Mouse (Mus musculus) midbrain, embryonic 14.5 days (tissue): ENCODE data around the gene Rccd1. TPM values are rescaled to one million over a fixed set of nuclear protein-coding genes. Genes with fewer than 3 reads are reported as not detected.
A peak's percentile ranks its signal among the peaks of the same experiment; 100 is the strongest.
"Not testable (repeated sequence)": the region's sequence is repeated elsewhere in the genome, so short reads cannot be mapped to it uniquely, and the experiment has no call there.

Experiments used
- ATAC-seq: fragments of 200-750 bp; cut with Nextera tagmentation; 2 replicates; pipeline ENCODE4 v1.8.0; 2017; ENCODE audit warnings: moderate number of reproducible peaks, moderate library complexity; ENCODE audit not compliant: low FRiP score, low TSS enrichment
- DNase-seq: peaks from one replicate; pipeline ENCODE4 v3.0.0-alpha.2; 2015
- H3K27ac ChIP-seq: fragments of 300-500 bp; sonication (generic); replicated peaks from 2 replicates; pipeline ENCODE4 v1.5.1; 2014; ENCODE audit warnings: mild to moderate bottlenecking, low read depth, low read length, moderate library complexity
- H3K27me3 ChIP-seq: fragments of 300-500 bp; sonication (generic); 2 replicates; pipeline ENCODE4 v1.6.1; 2014; ENCODE audit warnings: low read length, control low read depth, mixed read lengths; ENCODE audit not compliant: control insufficient read depth, insufficient read depth
- H3K36me3 ChIP-seq: fragments of 300-500 bp; sonication (generic); 2 replicates; pipeline ENCODE4 v1.6.1; 2014; ENCODE audit warnings: low read length, control low read depth; ENCODE audit not compliant: control insufficient read depth, insufficient read depth
- H3K4me1 ChIP-seq: fragments of 300-500 bp; sonication (generic); 2 replicates; pipeline ENCODE4 v1.6.1; 2014; ENCODE audit warnings: mild to moderate bottlenecking, antibody characterized with exemption, low read length, control low read depth; ENCODE audit not compliant: control insufficient read depth, insufficient read depth
- H3K4me2 ChIP-seq: fragments of 300-500 bp; sonication (generic); 2 replicates; pipeline ENCODE4 v1.6.1; 2014; ENCODE audit warnings: mild to moderate bottlenecking, low read length, moderate library complexity
- H3K4me3 ChIP-seq: fragments of 300-500 bp; sonication (generic); replicated peaks from 2 replicates; pipeline ENCODE4 v1.5.1; 2014; ENCODE audit warnings: low read depth, low read length
- H3K9ac ChIP-seq: fragments of 300-500 bp; sonication (generic); replicated peaks from 2 replicates; pipeline ENCODE4 v1.6.1; 2014; ENCODE audit warnings: mild to moderate bottlenecking, low read length, moderate library complexity
- H3K9me3 ChIP-seq: fragments of 300-500 bp; sonication (generic); 2 replicates; pipeline ENCODE4 v1.6.1; 2016; ENCODE audit warnings: low read length, control low read depth, mixed read lengths; ENCODE audit not compliant: control insufficient read depth
- WGBS: fragments of 180-500 bp; shearing (Covaris S2); extraction: QIAGEN DNeasy Blood & Tissue Kit; methylation state at CpG from one replicate; pipeline ENCODE4 v1.1.7; 2014; 5-methylcytosine and 5-hydroxymethylcytosine counted together
- polyA plus RNA-seq: library from polyadenylated mRNA; unstranded; fragments of >200 nt; fragmentation: Nextera tagmentation; extraction: Ambion mirVana; gene quantifications from 2 replicates; pipeline ENCODE4 v1.2.1, GENCODE M21; 2014

Gene Rccd1
- polyA plus RNA-seq, 1 experiment from 2014 or later: 14.6 TPM

DNA sequence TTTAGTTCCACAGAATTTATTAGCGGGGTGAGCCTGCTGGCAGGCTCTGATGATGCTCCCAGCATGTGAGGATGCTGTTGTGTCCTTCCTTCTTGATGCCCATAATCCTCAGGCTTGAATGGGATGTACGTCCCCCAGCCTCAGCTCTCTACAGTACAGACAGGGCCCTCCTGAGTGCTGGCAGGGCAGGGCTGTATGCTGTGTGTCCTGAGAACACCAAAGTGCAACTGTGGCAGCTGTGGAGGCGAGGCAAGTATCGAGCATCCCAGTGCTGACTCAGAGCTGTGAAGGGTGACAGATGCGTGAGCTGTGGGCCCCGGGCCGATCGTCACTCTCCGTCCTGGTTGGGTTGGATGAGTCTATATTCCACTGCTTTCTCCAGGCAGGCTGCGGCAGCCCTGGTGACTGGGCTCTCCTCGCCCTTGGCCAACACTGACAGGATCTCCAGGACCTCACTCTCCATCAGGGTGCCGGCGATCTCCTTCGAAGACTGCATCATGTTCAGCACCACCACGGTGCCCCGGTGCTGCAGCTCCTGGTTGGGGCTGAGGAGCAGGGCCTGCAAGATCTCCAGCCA lies 1.1 kb upstream of the Rccd1 start:
- Histone ChIP-seq H3K4me2 (no peak overlapping the region), H3K9ac (no peak overlapping the region), H3K4me3 (no peak overlapping the region), H3K27me3 (no peaks in the 10 kb centered on the region), H3K9me3 (no peaks in the 10 kb centered on the region), H3K4me1 (peaks cover 9% of the 10 kb centered on the region), H3K36me3 (peaks cover 60% of the 10 kb centered on the region), H3K27ac (no peak overlapping the region)
- DNase-seq (no peak), ATAC-seq (no peak)
- WGBS: 94% methylated on average over 16 of the region's 16 CpGs

DNA sequence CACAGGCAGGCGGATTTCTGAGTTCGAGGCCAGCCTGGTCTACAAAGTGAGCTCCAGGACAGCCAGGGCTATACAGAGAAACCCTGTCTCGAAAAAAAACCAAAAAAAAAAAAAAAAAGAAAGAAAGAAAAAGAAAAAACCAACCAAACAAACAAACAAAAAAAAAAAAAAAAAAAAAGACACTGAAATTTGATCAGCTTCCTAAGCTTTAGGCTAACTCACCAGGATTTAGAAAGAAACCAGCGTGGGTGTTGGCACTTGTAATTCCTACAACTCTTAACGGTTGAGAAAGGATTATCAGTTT lies 514 bp upstream of the Rccd1 start:
- H3K4me1 ChIP-seq, H3K27me3 ChIP-seq, ATAC-seq, H3K4me3 ChIP-seq, DNase-seq, H3K9me3 ChIP-seq, H3K9ac ChIP-seq: not testable (repeated sequence)
- WGBS: 59% methylated on average over 4 of the region's 5 CpGs
- Histone ChIP-seq H3K36me3 (peaks cover 58% of the 10 kb centered on the region), H3K27ac (peak overlapping the region; percentile 79; the same call in 1 of the 2 replicates), H3K4me2 (peak overlapping the region; percentile 83)

GRCm38 (mm10) chr7:80323336-80323735 lies 918 bp downstream of the Rccd1 start:
- DNase-seq (no peak), ATAC-seq (no peak)
- Histone ChIP-seq H3K4me2 (peak overlapping the region; percentile 83), H3K27me3 (no peaks in the 10 kb centered on the region), H3K9ac (peak overlapping the region; percentile 64), H3K27ac (peak overlapping the region; percentile 79; the same call in 1 of the 2 replicates), H3K4me1 (peaks cover 9% of the 10 kb centered on the region), H3K9me3 (no peaks in the 10 kb centered on the region), H3K36me3 (peaks cover 55% of the 10 kb centered on the region), H3K4me3 (peak overlapping the region; percentile 46)
- WGBS: 21% methylated on average over 8 of the region's 8 CpGs

DNA sequence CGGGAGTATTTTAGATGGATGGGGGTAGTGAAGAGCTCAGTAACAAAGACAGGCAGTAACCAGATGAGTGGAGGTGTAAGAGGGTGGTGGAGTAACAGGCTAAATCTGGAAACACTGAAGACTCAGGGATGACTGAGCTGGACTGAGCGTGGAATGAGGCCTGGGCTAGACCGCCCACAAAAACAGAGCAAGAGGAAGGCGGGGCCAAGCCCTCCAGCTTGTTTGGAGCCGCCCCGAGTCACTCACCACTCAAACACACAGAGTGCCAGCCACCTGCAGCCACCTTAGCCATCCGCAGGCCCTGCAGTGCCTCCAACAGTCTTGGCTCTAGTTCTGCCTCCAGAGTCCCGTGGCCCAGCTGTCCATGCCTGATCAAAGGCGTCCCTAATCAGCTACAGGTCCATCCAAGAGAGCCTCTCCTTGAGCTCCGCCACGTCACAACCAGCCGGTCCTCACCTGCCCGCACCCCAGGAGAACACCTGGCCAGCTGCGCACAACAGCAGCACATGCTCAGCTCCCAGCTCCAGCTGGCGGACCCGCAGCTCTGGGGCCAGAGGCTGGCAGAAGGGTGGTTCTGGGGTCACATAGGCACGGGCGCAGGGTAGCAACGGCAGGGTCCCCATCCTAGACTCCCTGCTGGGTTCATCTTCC lies 4.3 kb downstream of the Rccd1 start:
- H3K9me3 ChIP-seq: no peaks in the 10 kb centered on the region
- no peak overlapping the region for H3K4me3 ChIP-seq
- WGBS: 85% methylated on average over 19 of the region's 19 CpGs
- peaks cover 9% of the 10 kb centered on the region for H3K4me1 ChIP-seq
- no peak overlapping the region for H3K9ac ChIP-seq
- no peak overlapping the region for H3K27ac ChIP-seq
- no peak overlapping the region for H3K4me2 ChIP-seq
- no peak for DNase-seq
- H3K36me3 ChIP-seq: peaks cover 43% of the 10 kb centered on the region
- no peaks in the 10 kb centered on the region for H3K27me3 ChIP-seq
- ATAC-seq: no peak

DNA sequence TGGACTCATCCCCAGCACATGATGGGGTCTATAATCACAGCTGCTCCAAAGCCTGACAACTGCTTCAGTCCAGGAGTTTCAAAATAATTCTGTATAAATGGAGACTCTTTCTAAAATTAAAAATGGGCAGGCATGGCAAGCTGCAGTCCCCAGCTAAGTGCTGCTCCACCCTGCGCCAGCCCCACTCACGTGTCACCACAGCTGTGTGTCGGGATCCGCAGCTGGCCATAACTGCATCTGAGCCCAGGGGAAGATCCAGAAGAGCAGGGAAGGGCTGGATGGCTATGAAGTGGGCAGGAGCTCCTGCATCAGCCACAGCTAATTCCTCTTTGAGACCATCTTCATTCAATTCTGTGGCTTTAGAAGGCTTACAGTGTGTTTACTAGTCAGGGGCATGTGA lies 5.6 kb downstream of the Rccd1 start:
- H3K36me3 ChIP-seq: peaks cover 55% of the 10 kb centered on the region
- 89% methylated on average over 4 of the region's 4 CpGs for WGBS
- ATAC-seq: no peak

GRCm38 (mm10) chr7:80317439-80318115 lies 6.7 kb downstream of the Rccd1 start:
- no peaks in the 10 kb centered on the region for H3K27me3 ChIP-seq
- WGBS: 82% methylated on average over 1 of the region's 1 CpGs
- peaks cover 62% of the 10 kb centered on the region for H3K36me3 ChIP-seq
- no peaks in the 10 kb centered on the region for H3K4me1 ChIP-seq
- no peak overlapping the region for H3K9ac ChIP-seq
- DNase-seq (no peak), ATAC-seq (no peak)
- H3K9me3 ChIP-seq: no peaks in the 10 kb centered on the region
- no peak overlapping the region for H3K4me2 ChIP-seq
- H3K27ac ChIP-seq: no peak overlapping the region
- H3K4me3 ChIP-seq: no peak overlapping the region

More for the DNA sequence above, 5.6 kb downstream of the Rccd1 start:
- H3K9me3 ChIP-seq: no peaks in the 10 kb centered on the region
- no peak overlapping the region for H3K4me3 ChIP-seq
- H3K4me1 ChIP-seq: peaks cover 9% of the 10 kb centered on the region
- H3K27ac ChIP-seq: no peak overlapping the region
- H3K27me3 ChIP-seq: no peaks in the 10 kb centered on the region
- no peak overlapping the region for H3K4me2 ChIP-seq
- no peak overlapping the region for H3K9ac ChIP-seq
- DNase-seq: no peak

- peaks cover 70% of the 10 kb centered on the region for H3K36me3 ChIP-seq
- H3K4me2 ChIP-seq: no peak overlapping the region
- no peak overlapping the region for H3K27ac ChIP-seq
- no peaks in the 10 kb centered on the region for H3K9me3 ChIP-seq
- no peak for ATAC-seq
- 80% methylated on average over 2 of the region's 2 CpGs for WGBS
- no peak for DNase-seq
- H3K27me3 ChIP-seq: no peaks in the 10 kb centered on the region
- no peak overlapping the region for H3K9ac ChIP-seq
- no peaks in the 10 kb centered on the region for H3K4me1 ChIP-seq
- H3K4me3 ChIP-seq: no peak overlapping the region
Measured at GRCm38 (mm10) chr7:80315733-80316132, 8.5 kb downstream of the Rccd1 start.

DNA sequence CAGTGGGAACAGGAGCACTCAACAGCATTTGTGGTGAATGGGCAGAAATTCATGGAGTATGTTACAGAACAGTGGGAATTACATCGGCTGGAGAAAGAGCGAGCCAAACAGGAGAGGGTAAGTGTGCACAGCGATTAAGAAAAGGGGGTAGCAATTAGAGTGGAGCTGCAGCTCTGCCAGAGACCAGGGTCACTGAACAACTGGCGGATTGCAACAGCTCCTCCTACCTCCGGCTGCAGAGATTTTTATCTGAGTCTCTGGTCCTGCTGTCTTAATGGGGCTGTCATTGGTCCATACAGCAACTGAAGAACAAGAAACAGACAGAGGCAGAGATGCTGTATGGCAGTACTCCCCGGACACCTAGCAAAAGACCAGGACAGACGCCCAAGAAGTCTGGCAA lies 13.5 kb downstream of the Rccd1 start:
- WGBS: 89% methylated on average over 7 of the region's 7 CpGs
- H3K9ac ChIP-seq: no peak overlapping the region
- no peak overlapping the region for H3K4me2 ChIP-seq
- no peak for DNase-seq
- no peaks in the 10 kb centered on the region for H3K9me3 ChIP-seq
- H3K27me3 ChIP-seq: no peaks in the 10 kb centered on the region
- ATAC-seq: no peak
- no peak overlapping the region for H3K4me3 ChIP-seq
- peaks cover 58% of the 10 kb centered on the region for H3K36me3 ChIP-seq
- H3K4me1 ChIP-seq: no peaks in the 10 kb centered on the region
- H3K27ac ChIP-seq: no peak overlapping the region

GRCm38 (mm10) chr7:80307766-80308165 lies 16.5 kb downstream of the Rccd1 start:
- H3K27ac ChIP-seq: no peak overlapping the region
- 83% methylated on average over 3 of the region's 3 CpGs for WGBS
- H3K36me3 ChIP-seq: peaks cover 50% of the 10 kb centered on the region
- H3K27me3 ChIP-seq: no peaks in the 10 kb centered on the region
- no peak overlapping the region for H3K4me3 ChIP-seq
- H3K4me2 ChIP-seq: no peak overlapping the region
- no peak overlapping the region for H3K9ac ChIP-seq
- no peak for ATAC-seq
- H3K4me1 ChIP-seq: no peaks in the 10 kb centered on the region
- DNase-seq: no peak
- no peaks in the 10 kb centered on the region for H3K9me3 ChIP-seq
